Mouse (Mus musculus) small intestine, adult 2 months (tissue): ENCODE results near the gene Ccdc186.

ENCODE experiments used
- CTCF ChIP-seq: fragments of 200-500 bp; IDR thresholded peaks from 2 replicates; pipeline ENCODE4 v1.5.1; 2012; ENCODE audit warnings: low read depth, mild to moderate bottlenecking, control low read depth, inconsistent platforms, low read length, moderate library complexity, mixed read lengths; ENCODE audit not compliant: insufficient replicate concordance, insufficient read length; ENCODE audit errors: extremely low read depth
- POLR2A ChIP-seq: fragments of 200-500 bp; IDR thresholded peaks from 2 replicates; pipeline ENCODE4 v1.6.1; 2012; ENCODE audit warnings: low read depth, mild to moderate bottlenecking, control low read depth, inconsistent platforms, low read length, moderate library complexity

- TF ChIP-seq CTCF (no peak), POLR2A (no peak)
Observed at GRCm38 (mm10) chr19:56856455-56856854, 34.5 kb upstream of the Ccdc186 start.
